Mouse (Mus musculus) heart, adult 2 months (tissue): ENCODE results near the gene Zfp182. TPM values are rescaled to one million over a fixed set of nuclear protein-coding genes. Genes with fewer than 3 reads are reported as not detected.

ENCODE experiments used
- DNase-seq, 2 experiments: peaks; one replicate each; pipeline ENCODE4 v3.0.0; 2021
- H3K27ac ChIP-seq: fragments of 200-600 bp; 2 replicates; pipeline ENCODE4 v1.8.1; 2022
- H3K27me3 ChIP-seq: fragments of 200-500 bp; 2 replicates; pipeline ENCODE4 v1.6.1; 2012; ENCODE audit warnings: mild to moderate bottlenecking, low read length, inconsistent platforms, mixed read lengths; ENCODE audit not compliant: control insufficient read depth, insufficient read depth
- H3K36me3 ChIP-seq: fragments of 200-500 bp; 2 replicates; pipeline ENCODE4 v1.6.1; 2012; ENCODE audit warnings: low read length, inconsistent platforms; ENCODE audit not compliant: control insufficient read depth, insufficient read depth
- H3K4me1 ChIP-seq: fragments of 200-500 bp; 2 replicates; pipeline ENCODE4 v1.6.1; 2011; ENCODE audit warnings: low read length; ENCODE audit not compliant: control insufficient read depth, insufficient read depth
- H3K4me3 ChIP-seq: fragments of 200-600 bp; 2 replicates; pipeline ENCODE4 v1.8.1; 2022
- H3K79me2 ChIP-seq: fragments of 200-500 bp; replicated peaks from 2 replicates; pipeline ENCODE4 v1.6.1; 2012; ENCODE audit warnings: mild to moderate bottlenecking, inconsistent platforms, low read length, moderate library complexity, mixed read lengths; ENCODE audit not compliant: control insufficient read depth, insufficient read depth
- H3K9ac ChIP-seq: fragments of 200-500 bp; 2 replicates; pipeline ENCODE4 v1.6.1; 2012; ENCODE audit warnings: low read depth, mild to moderate bottlenecking, control low read depth, inconsistent platforms, low read length, mixed read lengths
- CTCF ChIP-seq: fragments of 200-600 bp; IDR thresholded peaks from 2 replicates; pipeline ENCODE4 v1.8.1; 2022; ENCODE audit warnings: antibody characterized with exemption, mild to moderate bottlenecking, moderate library complexity
- EP300 ChIP-seq: fragments of 200-500 bp; IDR thresholded peaks from 2 replicates; pipeline ENCODE4 v1.6.1; 2011; ENCODE audit warnings: low read depth, low read length, control low read depth; ENCODE audit not compliant: insufficient read depth
- POLR2A ChIP-seq: fragments of 200-500 bp; IDR thresholded peaks from 2 replicates; pipeline ENCODE4 v1.6.1; 2011; ENCODE audit warnings: mild to moderate bottlenecking, low read depth, low read length, control low read depth; ENCODE audit not compliant: insufficient read depth
- WGBS: fragments of 180-500 bp; shearing (Covaris S2); methylation state at CpG from one replicate; pipeline ENCODE4 v1.1.7; 2018; 5-methylcytosine and 5-hydroxymethylcytosine counted together
- intact Hi-C: fragments of 180-260 bp; cut with DNase I; formaldehyde crosslinking; loops from one replicate; pipeline ENCODE4 v1.15.1; 2025
- polyA plus RNA-seq: library from polyadenylated mRNA; depleted of rRNA; stranded (reverse); fragments of >200 nt; gene quantifications from 2 replicates; pipeline ENCODE4 v1.2.3, GENCODE M21; 2012; rRNA removed
- total RNA-seq, 2 experiments: library from RNA; stranded (reverse); gene quantifications; 2 replicates each; pipeline ENCODE4 v1.2.3; 2021

Zfp182 gene
- total and polyA plus RNA-seq, 3 experiments: 0.74 to 3.1 (median 2.7) TPM

DNA sequence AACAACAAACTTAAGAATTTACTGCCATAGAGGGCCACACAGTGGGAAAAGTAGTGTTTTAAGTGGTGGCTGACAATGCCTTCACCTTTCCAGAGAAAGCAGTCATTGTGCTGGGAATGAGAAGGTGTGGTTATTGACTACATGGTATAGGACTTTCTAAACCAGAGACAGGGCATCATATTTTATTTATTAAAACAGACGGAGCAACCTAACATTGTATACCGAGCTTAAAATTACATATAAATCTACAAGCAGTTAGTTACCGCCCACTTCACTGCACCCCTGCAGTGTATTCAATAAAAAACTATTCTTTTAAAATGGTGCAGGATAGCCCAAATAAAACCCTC, 401 bp upstream of the Zfp182 start:
- no peaks in the 10 kb centered on the region for H3K27me3 ChIP-seq
- H3K4me1 ChIP-seq: no peaks in the 10 kb centered on the region
- intact Hi-C loops: loop anchor here (2.0 to 10.0 kb wide), 3 partner anchors 26 to 208 kb away; partner anchors contain the start of genes Uxt and Zfp300
- TF ChIP-seq EP300 (no peak), POLR2A (no peak), CTCF (no peak)
- WGBS: 66% methylated on average over 3 of the region's 3 CpGs
- H3K79me2 ChIP-seq: no peaks in the 10 kb centered on the region
- no peak overlapping the region for H3K9ac ChIP-seq
- DNase-seq: no peak
- peak overlapping the region; percentile 52 for H3K4me3 ChIP-seq
- no peaks in the 10 kb centered on the region for H3K36me3 ChIP-seq
- no peak overlapping the region; the same call in 1 of the 2 replicates for H3K27ac ChIP-seq

DNA sequence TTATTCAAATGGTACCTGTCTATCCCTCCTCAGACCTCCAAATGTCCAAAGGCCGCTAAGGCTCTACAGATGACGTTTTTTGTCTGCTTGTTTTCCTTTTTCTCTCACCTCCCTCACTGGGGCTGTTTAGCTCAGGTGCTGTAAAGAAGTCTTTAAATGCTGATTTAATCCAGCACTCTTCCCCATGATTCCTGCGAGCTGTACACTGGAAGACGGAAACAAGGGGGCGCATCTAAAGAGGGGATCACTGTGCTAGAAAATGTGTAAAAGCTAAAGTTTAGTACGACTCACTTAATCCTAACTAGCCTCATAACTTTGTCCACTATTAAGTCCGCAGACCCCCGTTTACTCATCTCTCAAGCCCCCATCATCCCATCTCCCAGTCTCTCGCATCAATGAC, 656 bp downstream of the Zfp182 start:
- Histone ChIP-seq H3K4me3 (peak overlapping the region; percentile 52), H3K27ac (peak overlapping the region; percentile 59; the same call in 1 of the 2 replicates), H3K36me3 (no peaks in the 10 kb centered on the region), H3K79me2 (no peaks in the 10 kb centered on the region), H3K4me1 (no peaks in the 10 kb centered on the region), H3K9ac (peak overlapping the region; percentile 44), H3K27me3 (no peaks in the 10 kb centered on the region)
- DNase-seq: no peak
- whole genome bisulfite sequencing: 23% methylated on average over 9 of the region's 9 CpGs
- intact Hi-C loops: loop anchor here (5.0 to 10.0 kb wide), 2 partner anchors 99 to 207 kb away; partner anchors contain the start of gene Uxt
- no peak for TF ChIP-seq POLR2A
- peak; percentile 8; the same call in 1 of the 2 replicates for TF ChIP-seq CTCF

DNA sequence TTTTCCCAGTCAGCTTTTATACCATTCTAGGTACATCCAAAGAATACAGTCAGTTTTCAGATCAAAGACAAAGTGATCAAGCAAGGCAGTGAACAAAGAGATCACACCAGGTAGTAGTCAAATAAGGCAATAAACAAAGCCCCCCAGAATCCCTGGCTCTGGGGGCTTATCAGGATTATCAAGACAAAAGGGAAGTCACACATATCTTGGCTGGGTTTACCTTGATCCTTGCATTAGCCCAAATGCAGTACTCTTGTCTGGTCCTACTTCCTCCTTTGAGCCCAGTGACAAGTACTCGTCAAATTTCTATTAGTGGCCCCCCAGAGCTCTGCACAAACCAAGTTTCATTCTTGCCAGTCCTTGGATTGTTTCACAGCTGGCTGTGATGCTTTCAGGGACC, 81.2 kb downstream of the Zfp182 start:
- WGBS: 47% methylated on average over 1 of the region's 1 CpGs
- no peak for DNase-seq

More for the DNA sequence above, 81.2 kb downstream of the Zfp182 start:
- TF ChIP-seq EP300: no peak
- no peak for TF ChIP-seq POLR2A
- no peak for TF ChIP-seq CTCF
- Histone ChIP-seq H3K27me3 (no peaks in the 10 kb centered on the region), H3K27ac (no peak overlapping the region), H3K4me3 (no peak overlapping the region), H3K9ac (no peak overlapping the region), H3K36me3 (no peaks in the 10 kb centered on the region), H3K79me2 (no peaks in the 10 kb centered on the region), H3K4me1 (no peaks in the 10 kb centered on the region)
- intact Hi-C loops: no loop called here

Other genes starting within 250 kb of the Zfp182 start
- gene Timp1, start 192.2 kb downstream of the Zfp182 start, total RNA-seq: 1 to 10 TPM; 3.2 to 3.7 TPM
- gene Timp1, start 192.2 kb downstream of the Zfp182 start, polyA plus RNA-seq: 12.9 and 13.2 TPM in 2 replicates
- under 1 TPM; 0.16 to 0.31 TPM for gene Syn1, start 141.3 kb downstream of the Zfp182 start, total RNA-seq
- gene Syn1, start 141.3 kb downstream of the Zfp182 start, polyA plus RNA-seq: 0.35 and 0.57 TPM in 2 replicates
- gene Cfp, start 130.8 kb downstream of the Zfp182 start, total RNA-seq: 10 to 100 TPM in 1 of 2 experiments, 1 to 10 TPM in 1; 7.9 to 12.8 TPM
- 10.8 and 12.2 TPM in 2 replicates for gene Cfp, start 130.8 kb downstream of the Zfp182 start, polyA plus RNA-seq
- 10 to 100 TPM in 1 of 2 experiments, 1 to 10 TPM in 1; 8.6 to 10.1 TPM for gene Elk1, start 111.7 kb downstream of the Zfp182 start, total RNA-seq
- gene Elk1, start 111.7 kb downstream of the Zfp182 start, polyA plus RNA-seq: 11.9 and 14.0 TPM in 2 replicates
- 10 to 100 TPM; 33.5 to 42.8 TPM for gene Uxt, start 100.3 kb downstream of the Zfp182 start, total RNA-seq
- gene Uxt, start 100.3 kb downstream of the Zfp182 start, polyA plus RNA-seq: 21.9 and 36.8 TPM in 2 replicates
- not detected for gene Spaca5, start 6.1 kb upstream of the Zfp182 start, total RNA-seq
- gene Spaca5, start 6.1 kb upstream of the Zfp182 start, polyA plus RNA-seq: not detected in 2 replicates
- under 1 TPM; 0.31 to 0.41 TPM for gene Zfp300, start 27.2 kb upstream of the Zfp182 start, total RNA-seq
- 0.06 and 0.12 TPM in 2 replicates for gene Zfp300, start 27.2 kb upstream of the Zfp182 start, polyA plus RNA-seq
- not detected for gene Ssxa1, start 53.5 kb upstream of the Zfp182 start, total RNA-seq
- not detected in 2 replicates for gene Ssxa1, start 53.5 kb upstream of the Zfp182 start, polyA plus RNA-seq
- gene Gm21876, start 113.3 kb upstream of the Zfp182 start, total RNA-seq: not detected
- not detected in 2 replicates for gene Gm21876, start 113.3 kb upstream of the Zfp182 start, polyA plus RNA-seq